Mouse (Mus musculus): Measurements from ENCODE around the gene Ubxn4.
A peak's percentile ranks its signal among the peaks of the same experiment; 100 is the strongest.
"Not testable (repeated sequence)": the region's sequence is repeated elsewhere in the genome, so short reads cannot be mapped to it uniquely, and the experiment has no call there.

Ubxn4 gene

GRCm38 (mm10) chr1:128243627-128243995 lies at the start of gene Ubxn4:
Gene Ubxn4 (plus strand): TSS chr1:128243964.
- no peak for DNase-seq (ENCODE audit: low spot score in 2 of 2)

- DNase-seq (ENCODE audit: low spot score in 2 of 2): no peak
These were observed 49.8 kb upstream of the Ubxn4 start for GRCm38 (mm10) chr1:128194011-128194410.

- DNase-seq (ENCODE audit: low spot score in 2 of 2): no peak
These were observed 46.4 kb upstream of the Ubxn4 start for GRCm38 (mm10) chr1:128197353-128197752.

- no peak for DNase-seq (ENCODE audit: low spot score in 2 of 2)
These were observed 30.5 kb upstream of the Ubxn4 start for GRCm38 (mm10) chr1:128213261-128213660.

GRCm38 (mm10) chr1:128221886-128222285 lies 21.9 kb upstream of the Ubxn4 start:
- DNase-seq (ENCODE audit: low spot score in 2 of 2): no peak

GRCm38 (mm10) chr1:128223304-128223703 lies 20.5 kb upstream of the Ubxn4 start:
- DNase-seq (ENCODE audit: low spot score in 2 of 2): no peak

GRCm38 (mm10) chr1:128235181-128235580 lies 8.6 kb upstream of the Ubxn4 start:
- DNase-seq (ENCODE audit: low spot score in 2 of 2): no peak

GRCm38 (mm10) chr1:128243996-128244726 lies 397 bp downstream of the Ubxn4 start:
- peak; percentile 94 to 95 for DNase-seq (ENCODE audit: low spot score in 2 of 2)

GRCm38 (mm10) chr1:128244727-128245355 lies 1.1 kb downstream of the Ubxn4 start:
- peak in 1 of 2 experiments; percentile 10 for DNase-seq (ENCODE audit: low spot score in 2 of 2)

GRCm38 (mm10) chr1:128267061-128267460 lies 23.3 kb downstream of the Ubxn4 start:
- not testable (repeated sequence) for DNase-seq (ENCODE audit: low spot score in 2 of 2)

GRCm38 (mm10) chr1:128270731-128271130 lies 27.0 kb downstream of the Ubxn4 start:
- DNase-seq (ENCODE audit: low spot score in 2 of 2): no peak

GRCm38 (mm10) chr1:128275908-128276307 lies 32.1 kb downstream of the Ubxn4 start:
- no peak for DNase-seq (ENCODE audit: low spot score in 2 of 2)

- no peak for DNase-seq (ENCODE audit: low spot score in 2 of 2)
These were observed 34.8 kb downstream of the Ubxn4 start for GRCm38 (mm10) chr1:128278563-128278962.

GRCm38 (mm10) chr1:128281753-128282152 lies 38.0 kb downstream of the Ubxn4 start:
- no peak for DNase-seq (ENCODE audit: low spot score in 2 of 2)

- no peak for DNase-seq (ENCODE audit: low spot score in 2 of 2)
These were observed 39.2 kb downstream of the Ubxn4 start for GRCm38 (mm10) chr1:128282924-128283323.

GRCm38 (mm10) chr1:128284157-128284690 lies 40.5 kb downstream of the Ubxn4 start:
- no peak for DNase-seq (ENCODE audit: low spot score in 2 of 2)

GRCm38 (mm10) chr1:128285136-128285535 lies 41.4 kb downstream of the Ubxn4 start:
- DNase-seq (ENCODE audit: low spot score in 2 of 2): no peak

GRCm38 (mm10) chr1:128290295-128290694 lies 46.5 kb downstream of the Ubxn4 start:
- no peak for DNase-seq (ENCODE audit: low spot score in 2 of 2)

- no peak for DNase-seq (ENCODE audit: low spot score in 2 of 2)
These were observed 49.8 kb downstream of the Ubxn4 start for GRCm38 (mm10) chr1:128293524-128293923.

GRCm38 (mm10) chr1:128295296-128295695 lies 51.5 kb downstream of the Ubxn4 start:
- no peak for DNase-seq (ENCODE audit: low spot score in 2 of 2)

GRCm38 (mm10) chr1:128295717-128296528 lies 52.2 kb downstream of the Ubxn4 start:
- DNase-seq (ENCODE audit: low spot score in 2 of 2): no peak

- no peak for DNase-seq (ENCODE audit: low spot score in 2 of 2)
These were observed 60.1 kb downstream of the Ubxn4 start for GRCm38 (mm10) chr1:128303900-128304299.
